Comparison of ENCODE assay signal across 14 mouse cellular contexts in genomic region chr15:80658815-80659471, GRCm38 (mm10). TPM values are rescaled to one million over a fixed set of nuclear protein-coding genes. Genes with fewer than 3 reads are reported as not detected.
A peak's percentile ranks its signal among the peaks of the same experiment; 100 is the strongest.
DNase-seq lines count a peak whose midpoint lies in the region; TF ChIP-seq lines count a peak whose summit lies in the region.
"Had no signal": no experiment of that assay in that cellular context is flagged by ENCODE, and none has a peak within 500 bp of the region (broad histone marks: within the 10 kb centered on the region; RNA-seq: fewer than 3 reads in every experiment).

No protein-coding gene starts in this region.

- peak; percentile 50 to 72 for DNase-seq in layer of hippocampus, adult 2 months (ENCODE audit: low spot score in 2 of 2)
- no peak for DNase-seq in layer of hippocampus, adult 9-10 months (ENCODE audit: low spot score)
- peak; percentile 47 to 68 for DNase-seq in frontal cortex, postnatal 10 days (ENCODE audit: low spot score in 2 of 2)
- DNase-seq in left cerebral cortex, adult 8-10 months (ENCODE audit: low spot score in 2 of 2), result peak; percentile 20 to 52
- peak; percentile 79 to 86 for DNase-seq in right cerebral cortex, postnatal 10 days (ENCODE audit: low spot score in 2 of 2)
- DNase-seq in kidney, adult 8-10 months, result no peak
- DNase-seq in gastrocnemius, adult 18-20 months (ENCODE audit: low spot score), result no peak
- DNase-seq: cerebellum, postnatal 14 days; gastrocnemius, postnatal 14 days; kidney, adult 2 months; thymus, postnatal 4 days had no signal

- peak overlapping the region; percentile 17; the same call in 1 of the 2 replicates for H3K4me3 ChIP-seq in layer of hippocampus, adult 2 months
- H3K4me3 ChIP-seq: heart, embryonic 13.5 days had no signal

- H3K27ac ChIP-seq in layer of hippocampus, adult 2 months, result peak overlapping the region; percentile 91
- H3K27ac ChIP-seq: heart, embryonic 13.5 days; hindbrain, embryonic 14.5 days had no signal

- TF ChIP-seq CTCF in layer of hippocampus, adult 2 months (conservative IDR thresholded peaks at IDR 0.05), result no peak

RNA-seq across cellular contexts. Expression of gene Fam83f, which starts 12.7 kb away (rescaled TPM):
- total RNA-seq in layer of hippocampus, adult 2 months (2021), result under 1 TPM in 1 of 2 experiments, not detected in 1; 0.15 TPM
- total RNA-seq in left cerebral cortex, adult 8-10 months (2022), result under 1 TPM; 0.28 to 0.50 (median 0.43) TPM
- total RNA-seq in gastrocnemius, adult 18-20 months (2021), result under 1 TPM; 0.09 to 0.17 TPM
- total RNA-seq: megakaryocyte-erythroid progenitor cell, adult 5-6 weeks had no signal

RNA-seq across cellular contexts. Expression of gene Tnrc6b, which starts 52.2 kb away (rescaled TPM):
- total RNA-seq in layer of hippocampus, adult 2 months (2021), result 100 to 1,000 TPM; 127 to 133 TPM
- total RNA-seq in left cerebral cortex, adult 8-10 months (2022), result 100 to 1,000 TPM in 3 of 4 experiments, 10 to 100 TPM in 1; 92.1 to 137 (median 115) TPM
- 10 to 100 TPM; 43.7 to 48.2 TPM for total RNA-seq in gastrocnemius, adult 18-20 months (2021)

Comparison
In these comparisons a context has a peak if more than half of its experiments do, and no peak if none do; other contexts are left out.
1. DNase-seq: peak in layer of hippocampus, adult 2 months (2 of 2), frontal cortex, postnatal 10 days (2 of 2), left cerebral cortex, adult 8-10 months (2 of 2) and right cerebral cortex, postnatal 10 days (2 of 2); none in layer of hippocampus, adult 9-10 months (single experiment), kidney, adult 8-10 months (0 of 2) and gastrocnemius, adult 18-20 months (single experiment).